Mouse (Mus musculus): Measurements from ENCODE around the gene Ift81. TPM values are rescaled to one million over a fixed set of nuclear protein-coding genes. Genes with fewer than 3 reads are reported as not detected.
A peak's percentile ranks its signal among the peaks of the same experiment; 100 is the strongest.

Ift81 gene
- polyA plus RNA-seq, 1 experiment from 2014 or later: 47.4 TPM

DNA sequence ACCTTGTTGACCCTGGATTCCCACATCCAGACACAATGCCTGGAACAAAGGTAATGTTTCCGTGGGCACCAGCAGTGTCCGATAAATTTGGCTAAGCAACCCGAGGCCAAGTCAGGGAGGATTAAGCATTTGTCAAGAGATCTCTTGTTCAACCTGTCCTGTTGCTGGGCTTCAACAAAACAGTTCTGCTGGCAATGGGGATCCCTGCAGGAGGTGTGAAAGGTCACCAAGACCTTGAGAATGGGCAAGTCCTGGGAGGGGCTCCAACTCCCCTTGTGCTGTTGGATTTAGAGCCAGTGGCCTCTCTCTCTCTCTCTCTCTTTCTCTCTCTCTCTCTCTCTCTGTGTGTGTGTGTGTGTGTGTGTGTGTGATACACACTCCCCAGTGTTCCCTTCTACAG, 90.1 kb downstream of the Ift81 start:
- no peak overlapping the region for H3K27ac ChIP-seq
- no peak overlapping the region for H3K9ac ChIP-seq
- 77% methylated on average over 3 of the region's 3 CpGs for WGBS
- no peaks in the 10 kb centered on the region for H3K27me3 ChIP-seq (replicated peaks)
- H3K4me1 ChIP-seq: peaks cover 2% of the 10 kb centered on the region; the same call in 1 of the 2 replicates
- H3K4me2 ChIP-seq (replicated peaks): no peak overlapping the region
- no peak overlapping the region for H3K4me3 ChIP-seq
- peaks cover 3% of the 10 kb centered on the region; the same call in 1 of the 2 replicates for H3K36me3 ChIP-seq
- ATAC-seq (ENCODE audit: low FRiP score, low read depth): no peak
- no peaks in the 10 kb centered on the region for H3K9me3 ChIP-seq

DNA sequence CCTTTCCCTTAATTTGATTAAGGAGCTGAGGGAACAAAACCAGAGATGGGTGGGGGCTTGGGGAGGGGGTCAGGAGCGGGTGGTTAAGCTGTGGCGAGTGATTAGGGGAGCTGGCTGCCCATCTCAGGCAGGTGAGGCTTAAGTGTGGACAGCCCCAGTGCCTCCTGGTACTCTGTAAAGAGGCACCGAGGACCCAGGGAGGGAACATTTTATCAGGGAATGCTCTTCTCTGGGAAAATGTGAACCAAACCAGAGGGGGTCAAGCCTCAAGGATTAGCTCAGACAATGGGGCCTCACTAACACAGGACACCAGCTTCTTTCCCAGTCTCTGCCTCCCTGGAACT, 93.2 kb downstream of the Ift81 start:
- H3K36me3 ChIP-seq: no peaks in the 10 kb centered on the region
- H3K9me3 ChIP-seq: no peaks in the 10 kb centered on the region
- peaks cover 10% of the 10 kb centered on the region; the same call in 1 of the 2 replicates for H3K4me1 ChIP-seq
- H3K27me3 ChIP-seq (replicated peaks): no peaks in the 10 kb centered on the region
- H3K27ac ChIP-seq: no peak overlapping the region
- no peak overlapping the region for H3K9ac ChIP-seq
- no peak for ATAC-seq (ENCODE audit: low FRiP score, low read depth)
- H3K4me2 ChIP-seq (replicated peaks): no peak overlapping the region
- 80% methylated on average over 3 of the region's 3 CpGs for WGBS
- no peak overlapping the region for H3K4me3 ChIP-seq

DNA sequence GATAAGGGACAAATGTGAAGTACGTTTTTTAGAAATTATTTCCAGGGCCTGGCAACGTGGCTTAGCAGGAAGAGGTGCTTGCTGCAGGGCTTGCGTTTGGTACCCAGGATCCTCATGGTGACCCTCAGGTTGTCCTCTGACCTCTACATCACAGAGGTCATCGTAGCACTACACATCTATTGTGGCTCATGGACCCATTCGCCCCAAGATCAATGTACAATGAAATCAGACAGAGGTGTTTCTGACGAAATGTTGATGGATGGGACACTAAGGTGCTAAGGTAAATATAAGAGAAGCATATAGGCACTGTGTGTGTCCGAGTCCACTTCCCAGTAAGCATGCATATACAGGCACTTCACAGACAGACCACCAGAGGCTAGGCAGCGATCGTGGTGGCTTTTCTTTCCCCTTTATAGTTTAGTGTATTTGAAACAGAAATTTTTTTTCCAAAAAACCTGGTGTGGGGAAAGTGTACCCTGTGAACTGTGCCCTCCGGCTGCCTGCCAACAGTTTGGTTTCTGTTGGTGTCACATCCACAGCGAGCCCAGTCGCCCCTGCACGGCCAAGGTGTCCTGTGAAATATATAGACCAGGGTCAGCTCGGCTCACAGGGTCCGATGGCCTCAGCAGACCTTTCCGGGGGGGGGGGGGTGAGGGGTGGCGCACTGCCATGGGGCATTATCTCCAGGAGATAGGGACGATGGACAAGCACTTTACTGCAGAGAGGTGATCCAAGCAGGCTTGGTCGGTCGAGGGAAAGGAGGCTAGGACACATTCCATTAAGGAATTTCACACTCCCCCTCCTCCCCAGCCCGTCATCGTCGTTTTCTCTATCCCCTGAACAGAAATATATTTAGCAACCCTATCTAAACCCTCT, 93.8 kb downstream of the Ift81 start:
- Histone ChIP-seq H3K4me3 (no peak overlapping the region), H3K4me2 (replicated peaks) (no peak overlapping the region), H3K36me3 (no peaks in the 10 kb centered on the region), H3K4me1 (peaks cover 10% of the 10 kb centered on the region; the same call in 1 of the 2 replicates), H3K9ac (no peak overlapping the region), H3K27ac (no peak overlapping the region), H3K27me3 (replicated peaks) (no peaks in the 10 kb centered on the region), H3K9me3 (no peaks in the 10 kb centered on the region)
- no peak for ATAC-seq (ENCODE audit: low FRiP score, low read depth)
- WGBS: 72% methylated on average over 23 of the region's 23 CpGs

DNA sequence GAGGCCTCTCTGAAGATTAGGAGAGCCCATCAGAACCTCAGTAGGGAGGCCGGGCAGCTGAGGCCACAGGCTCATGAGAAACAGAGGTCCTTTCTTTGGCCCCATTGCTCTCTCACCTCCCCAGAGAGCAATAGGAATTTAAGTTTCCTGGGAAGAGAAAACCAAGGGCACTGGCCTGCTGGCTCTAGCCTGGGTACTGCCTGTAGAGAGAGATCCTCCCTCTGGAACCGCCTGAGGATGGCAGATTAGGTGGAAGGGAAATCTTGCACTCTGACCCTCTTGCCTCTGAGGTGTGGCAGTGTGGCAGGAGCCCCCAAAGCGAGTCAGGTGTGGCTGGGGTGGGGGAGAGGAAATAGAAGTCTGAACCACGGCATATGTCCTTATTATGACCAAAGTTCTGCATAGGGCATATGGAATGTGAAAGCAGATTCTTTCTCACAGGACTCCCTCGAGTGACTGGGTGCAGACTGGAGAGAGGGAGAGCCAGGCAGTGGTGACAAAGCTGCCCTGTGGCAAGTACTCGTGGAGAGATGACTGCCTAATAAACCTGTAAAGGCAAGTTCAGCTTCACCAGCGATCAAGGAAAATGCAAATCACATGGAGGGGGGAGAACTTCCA, 95.2 kb downstream of the Ift81 start:
- peaks cover 11% of the 10 kb centered on the region for H3K4me1 ChIP-seq
- ATAC-seq (ENCODE audit: low FRiP score, low read depth): no peak
- no peaks in the 10 kb centered on the region for H3K9me3 ChIP-seq
- no peaks in the 10 kb centered on the region for H3K27me3 ChIP-seq (replicated peaks)
- no peak overlapping the region for H3K4me2 ChIP-seq (replicated peaks)
- H3K36me3 ChIP-seq: no peaks in the 10 kb centered on the region
- WGBS: 55% methylated on average over 7 of the region's 7 CpGs
- H3K9ac ChIP-seq: no peak overlapping the region
- H3K4me3 ChIP-seq: no peak overlapping the region
- no peak overlapping the region for H3K27ac ChIP-seq

DNA sequence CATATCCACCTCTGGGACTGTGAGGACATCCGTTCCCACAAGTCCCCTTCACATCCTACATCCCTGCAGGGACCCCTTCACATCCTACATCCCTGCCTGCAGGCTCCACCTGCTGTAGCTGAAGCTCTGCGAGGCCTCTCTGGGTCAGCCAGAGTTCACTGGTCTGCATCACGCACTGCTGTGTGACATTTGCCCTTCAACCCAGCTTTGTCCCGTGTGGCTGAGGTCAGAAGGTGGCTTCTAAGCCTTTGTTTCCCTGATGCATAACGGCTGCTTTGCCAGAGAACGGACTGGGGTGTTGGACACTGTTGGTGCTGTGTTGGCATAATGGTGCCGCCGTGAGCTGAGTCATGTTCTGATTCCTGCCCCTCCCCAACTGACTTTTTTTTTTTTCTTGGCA, 96.1 kb downstream of the Ift81 start:
- WGBS: 19% methylated on average over 8 of the region's 8 CpGs
- H3K27me3 ChIP-seq (replicated peaks): no peaks in the 10 kb centered on the region
- peaks cover 18% of the 10 kb centered on the region for H3K4me1 ChIP-seq
- H3K9ac ChIP-seq: no peak overlapping the region
- ATAC-seq (ENCODE audit: low FRiP score, low read depth): no peak
- no peak overlapping the region for H3K4me2 ChIP-seq (replicated peaks)
- no peaks in the 10 kb centered on the region for H3K9me3 ChIP-seq
- H3K36me3 ChIP-seq: no peaks in the 10 kb centered on the region
- H3K4me3 ChIP-seq: no peak overlapping the region
- no peak overlapping the region for H3K27ac ChIP-seq

DNA sequence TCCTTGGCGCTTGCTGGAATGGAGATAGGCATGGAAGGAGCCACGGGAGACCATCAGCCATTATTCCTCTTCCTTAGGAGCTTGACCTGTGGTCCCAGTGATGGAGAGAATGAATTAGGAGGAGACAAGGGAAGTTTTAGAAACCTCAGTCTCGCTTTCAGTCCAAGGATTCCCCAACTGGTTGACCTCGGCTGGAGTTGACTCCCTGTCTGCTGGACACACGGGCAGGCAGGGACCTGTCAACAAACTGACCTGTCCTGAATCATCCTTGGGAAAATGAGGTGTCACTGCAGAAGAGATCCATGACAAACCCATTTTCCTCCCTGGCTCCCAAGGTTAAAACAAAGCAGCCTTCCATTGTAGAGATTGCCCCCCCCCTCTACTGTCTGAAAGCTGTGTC, 97.4 kb downstream of the Ift81 start:
- H3K9me3 ChIP-seq: no peaks in the 10 kb centered on the region
- no peak overlapping the region for H3K4me3 ChIP-seq
- no peak overlapping the region for H3K4me2 ChIP-seq (replicated peaks)
- H3K27me3 ChIP-seq (replicated peaks): no peaks in the 10 kb centered on the region
- no peak overlapping the region for H3K27ac ChIP-seq
- peaks cover 18% of the 10 kb centered on the region for H3K4me1 ChIP-seq
- no peak for ATAC-seq (ENCODE audit: low FRiP score, low read depth)
- no peak overlapping the region for H3K9ac ChIP-seq
- WGBS: 87% methylated on average over 5 of the region's 5 CpGs
- H3K36me3 ChIP-seq: no peaks in the 10 kb centered on the region

DNA sequence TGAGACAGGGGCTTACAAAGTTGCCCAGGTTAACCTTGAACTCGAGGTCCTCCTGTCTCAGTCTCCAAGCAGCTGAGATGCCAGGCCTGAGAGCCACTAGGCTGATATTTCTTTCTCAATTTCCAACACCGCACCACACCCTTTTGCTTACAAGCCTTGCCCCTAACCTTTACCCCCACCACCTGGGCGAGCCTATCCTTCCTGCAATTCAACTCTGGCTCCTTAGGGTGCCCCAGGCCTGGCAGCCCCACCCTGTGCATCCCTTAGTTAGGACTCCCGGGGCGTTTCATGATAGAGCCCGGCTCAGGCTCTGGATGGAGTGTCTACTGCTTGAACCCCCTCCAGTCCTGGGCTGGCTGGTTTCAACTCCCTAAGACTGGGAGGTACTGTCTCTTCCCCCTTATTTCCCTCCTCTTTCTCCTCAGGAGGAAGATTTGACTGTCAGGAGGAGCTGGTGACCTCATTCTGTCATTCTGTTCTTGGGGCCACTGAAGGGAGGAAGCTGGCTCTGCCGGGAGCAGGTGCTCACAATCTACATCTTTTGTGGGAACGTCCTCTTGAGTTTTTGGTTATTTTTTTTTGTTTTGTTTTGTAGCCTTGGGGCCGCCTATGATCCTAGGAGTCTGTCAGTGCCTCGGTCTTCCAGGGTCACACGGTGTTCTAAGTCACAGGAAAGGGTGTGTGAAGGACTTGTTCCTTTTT, 98.1 kb downstream of the Ift81 start:
- no peak overlapping the region for H3K4me3 ChIP-seq
- no peak overlapping the region for H3K9ac ChIP-seq
- H3K4me2 ChIP-seq (replicated peaks): no peak overlapping the region
- no peak for ATAC-seq (ENCODE audit: low FRiP score, low read depth)
- no peaks in the 10 kb centered on the region for H3K36me3 ChIP-seq
- no peaks in the 10 kb centered on the region for H3K27me3 ChIP-seq (replicated peaks)
- H3K27ac ChIP-seq: no peak overlapping the region
- peaks cover 18% of the 10 kb centered on the region for H3K4me1 ChIP-seq
- H3K9me3 ChIP-seq: no peaks in the 10 kb centered on the region
- 81% methylated on average over 11 of the region's 11 CpGs for WGBS

DNA sequence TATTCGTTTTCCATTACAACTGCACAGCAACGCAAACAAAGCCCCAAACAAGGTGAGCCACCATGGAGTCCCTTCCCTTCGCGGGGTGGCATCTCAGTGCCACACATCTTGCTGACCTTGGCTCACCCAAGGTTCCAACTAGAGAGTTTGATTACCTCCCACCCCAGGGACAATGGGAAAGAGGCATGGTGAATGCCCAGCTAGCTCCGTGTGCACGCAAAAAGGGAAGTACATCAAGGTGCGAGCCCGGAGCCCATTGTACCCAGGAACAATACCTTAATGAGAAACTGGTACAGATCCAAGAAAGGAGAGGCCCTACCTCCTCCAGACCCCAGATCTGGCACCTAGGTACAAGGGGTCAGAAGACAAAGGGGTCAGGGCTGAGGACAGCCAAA, 100.2 kb downstream of the Ift81 start:
- Histone ChIP-seq H3K9ac (no peak overlapping the region), H3K27ac (no peak overlapping the region), H3K9me3 (no peaks in the 10 kb centered on the region), H3K36me3 (no peaks in the 10 kb centered on the region), H3K27me3 (replicated peaks) (no peaks in the 10 kb centered on the region), H3K4me2 (replicated peaks) (0 out of 2 replicates have a peak overlapping the region, but pooled peaks have one; percentile 18), H3K4me3 (no peak overlapping the region), H3K4me1 (peaks cover 24% of the 10 kb centered on the region)
- no peak for ATAC-seq (ENCODE audit: low FRiP score, low read depth)
- WGBS: 43% methylated on average over 8 of the region's 8 CpGs

DNA sequence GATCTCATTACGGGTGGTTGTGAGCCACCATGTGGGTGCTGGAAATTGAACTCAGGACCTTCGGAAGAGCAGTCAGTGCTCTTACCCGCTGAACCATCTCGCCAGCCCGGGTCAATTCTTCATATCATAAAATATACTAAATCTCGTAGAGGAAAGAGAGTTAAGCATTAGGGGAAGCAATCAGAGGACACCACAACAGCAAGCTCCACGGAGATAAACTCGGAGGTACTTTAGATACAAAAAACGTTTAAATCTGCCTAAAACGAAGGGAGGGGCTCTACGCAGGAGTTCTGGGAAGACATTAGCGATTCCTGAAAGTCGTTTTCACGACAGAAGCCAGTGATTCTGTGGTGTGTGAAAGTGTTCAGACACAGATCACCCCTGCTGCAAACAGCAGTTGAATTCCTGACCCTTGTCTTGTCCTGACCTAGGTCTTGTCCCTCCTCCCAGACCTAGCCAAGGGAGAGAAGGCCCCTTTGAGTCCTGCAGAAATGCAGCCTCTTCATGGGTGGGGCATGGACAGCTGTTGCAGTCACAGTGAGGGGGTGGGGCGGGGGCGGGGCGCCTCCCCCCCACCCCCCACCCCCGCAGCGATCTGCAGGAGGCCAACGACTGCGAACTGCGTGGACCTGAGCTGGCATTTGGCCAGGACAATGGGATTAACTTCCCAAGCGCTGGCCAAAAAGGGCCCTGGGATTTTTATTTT, 100.7 kb downstream of the Ift81 start:
- WGBS: 44% methylated on average over 23 of the region's 23 CpGs
- no peak for ATAC-seq (ENCODE audit: low FRiP score, low read depth)
- no peak overlapping the region for H3K27ac ChIP-seq
- no peak overlapping the region for H3K9ac ChIP-seq
- H3K9me3 ChIP-seq: no peaks in the 10 kb centered on the region
- peaks cover 18% of the 10 kb centered on the region for H3K4me1 ChIP-seq
- H3K36me3 ChIP-seq: no peaks in the 10 kb centered on the region
- H3K27me3 ChIP-seq (replicated peaks): no peaks in the 10 kb centered on the region
- 0 out of 2 replicates have a peak overlapping the region, but pooled peaks have one; percentile 18 for H3K4me2 ChIP-seq (replicated peaks)
- no peak overlapping the region for H3K4me3 ChIP-seq

DNA sequence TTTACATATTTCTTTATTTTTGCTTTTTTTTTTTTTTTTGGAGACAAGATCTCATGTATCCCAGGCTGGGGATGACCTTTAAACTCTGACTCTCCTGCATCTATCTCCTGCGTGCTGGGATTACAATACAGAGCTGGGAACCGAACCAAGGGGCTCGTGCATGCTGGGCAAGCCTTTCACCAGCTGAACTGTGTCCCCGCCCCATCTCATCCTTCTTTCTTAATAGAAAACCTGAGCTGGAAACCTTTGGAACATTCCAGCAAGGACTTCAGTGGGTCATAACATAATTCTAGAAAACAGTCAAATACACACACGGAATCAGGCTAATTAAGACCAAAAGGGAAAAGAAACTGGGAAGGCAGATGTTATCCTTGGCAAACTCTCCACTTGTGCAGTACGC, 102.3 kb downstream of the Ift81 start:
- no peak overlapping the region for H3K9ac ChIP-seq
- 84% methylated on average over 6 of the region's 6 CpGs for WGBS
- no peaks in the 10 kb centered on the region for H3K9me3 ChIP-seq
- H3K27me3 ChIP-seq (replicated peaks): no peaks in the 10 kb centered on the region
- no peak overlapping the region for H3K4me3 ChIP-seq
- no peak overlapping the region for H3K27ac ChIP-seq
- no peak overlapping the region for H3K4me2 ChIP-seq (replicated peaks)
- H3K4me1 ChIP-seq: peaks cover 15% of the 10 kb centered on the region
- no peak for ATAC-seq (ENCODE audit: low FRiP score, low read depth)
- H3K36me3 ChIP-seq: no peaks in the 10 kb centered on the region

DNA sequence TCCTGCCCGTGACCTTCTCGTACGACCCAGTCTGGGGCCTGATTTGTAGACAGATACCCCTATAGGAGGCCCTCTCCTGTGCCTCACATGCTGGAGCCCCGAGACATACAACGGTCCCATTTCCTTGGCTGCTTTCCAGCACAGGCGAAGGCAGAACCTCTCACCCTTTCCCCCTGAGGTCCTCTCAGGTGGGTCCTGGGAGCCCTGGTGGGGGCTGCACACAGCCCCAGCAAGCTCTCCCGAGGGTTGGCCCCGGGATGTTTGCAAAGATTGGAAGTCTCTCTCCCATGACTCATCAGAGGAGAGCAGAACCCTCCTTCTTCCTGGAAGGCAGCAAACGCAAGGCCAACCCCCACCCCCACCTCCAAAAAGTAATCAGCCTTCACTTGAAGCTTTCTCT, 102.9 kb downstream of the Ift81 start:
- ATAC-seq (ENCODE audit: low FRiP score, low read depth): no peak
- H3K4me1 ChIP-seq: peaks cover 15% of the 10 kb centered on the region
- H3K9me3 ChIP-seq: no peaks in the 10 kb centered on the region
- H3K27me3 ChIP-seq (replicated peaks): no peaks in the 10 kb centered on the region
- no peak overlapping the region for H3K9ac ChIP-seq
- H3K27ac ChIP-seq: no peak overlapping the region
- 80% methylated on average over 9 of the region's 9 CpGs for WGBS
- H3K4me3 ChIP-seq: no peak overlapping the region
- H3K36me3 ChIP-seq: no peaks in the 10 kb centered on the region
- no peak overlapping the region for H3K4me2 ChIP-seq (replicated peaks)

DNA sequence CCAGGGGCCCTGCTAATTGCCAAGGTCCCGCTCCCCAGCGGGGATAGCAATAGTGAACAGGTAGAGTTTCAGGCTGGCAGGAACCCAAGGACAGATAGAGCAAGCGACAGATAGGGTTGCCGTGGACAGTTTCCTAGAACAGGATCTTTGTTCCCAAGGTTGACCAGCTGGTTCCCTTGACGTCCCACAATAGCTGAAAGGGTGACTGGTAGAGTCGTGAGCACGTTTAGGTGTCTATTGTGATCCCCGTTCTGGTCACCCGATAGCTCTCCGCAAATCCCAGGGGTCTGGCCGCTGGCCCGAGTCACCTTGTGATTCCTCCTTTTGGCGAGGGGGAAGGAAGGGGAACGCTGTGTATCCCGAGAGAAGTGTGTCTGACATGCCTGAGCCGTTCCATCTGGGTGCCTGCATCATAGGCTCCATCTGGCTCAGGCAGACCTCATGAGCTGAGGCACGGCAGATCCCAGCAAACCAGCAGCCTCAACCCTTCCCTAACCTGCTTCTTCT, 103.6 kb downstream of the Ift81 start:
- Histone ChIP-seq H3K27ac (no peak overlapping the region), H3K27me3 (replicated peaks) (no peaks in the 10 kb centered on the region), H3K4me2 (replicated peaks) (no peak overlapping the region), H3K9ac (no peak overlapping the region), H3K4me1 (peaks cover 15% of the 10 kb centered on the region), H3K36me3 (no peaks in the 10 kb centered on the region), H3K4me3 (no peak overlapping the region), H3K9me3 (no peaks in the 10 kb centered on the region)
- 77% methylated on average over 17 of the region's 17 CpGs for WGBS
- no peak for ATAC-seq (ENCODE audit: low FRiP score, low read depth)
